Mouse (Mus musculus) spleen, adult 2 months (tissue): ENCODE measurements at regions not wholly inside any gene's neighbourhood (a gene's known extent, or its start where the extent isn't known, plus 50 kb on each side); places are given as distances from the start of the nearest gene placed in this dataset.

Experiments used
- DNase-seq, 2 experiments: peaks; one replicate each; pipeline versions ENCODE4 v3.0.0 to v3.0.0-alpha.2; 2012 to 2021; ENCODE audit warnings: low spot score in 2 of 2, low read depth in 1 of 2
- H3K27ac ChIP-seq: fragments of 200-500 bp; 2 replicates; pipeline ENCODE4 v1.5.1; 2012; ENCODE audit warnings: low read length, inconsistent platforms; ENCODE audit not compliant: insufficient read depth
- H3K27me3 ChIP-seq: fragments of 200-500 bp; 2 replicates; pipeline ENCODE4 v1.6.1; 2012; ENCODE audit warnings: mild to moderate bottlenecking, moderate library complexity, low read length, inconsistent platforms; ENCODE audit not compliant: control insufficient read depth, insufficient read depth
- H3K36me3 ChIP-seq: fragments of 200-500 bp; 2 replicates; pipeline ENCODE4 v1.6.1; 2012; ENCODE audit warnings: mild to moderate bottlenecking, low read length, inconsistent platforms; ENCODE audit not compliant: control insufficient read depth, insufficient read depth
- H3K4me1 ChIP-seq: fragments of 200-500 bp; 2 replicates; pipeline ENCODE4 v1.6.1; 2011; ENCODE audit warnings: inconsistent platforms; ENCODE audit not compliant: control insufficient read depth, insufficient read depth, insufficient read length
- H3K4me3 ChIP-seq: fragments of 200-500 bp; 2 replicates; pipeline ENCODE4 v1.5.1; 2011; ENCODE audit warnings: mild to moderate bottlenecking, inconsistent platforms; ENCODE audit not compliant: insufficient read depth, insufficient read length; ENCODE audit errors: extremely low read depth
- CTCF ChIP-seq: fragments of 200-500 bp; IDR thresholded peaks from 2 replicates; pipeline ENCODE4 v1.5.1; 2011; ENCODE audit warnings: mild to moderate bottlenecking, inconsistent platforms; ENCODE audit not compliant: insufficient read depth, insufficient read length, insufficient replicate concordance; ENCODE audit errors: extremely low read depth
- POLR2A ChIP-seq: fragments of 200-500 bp; IDR thresholded peaks from 2 replicates; pipeline ENCODE4 v1.6.1; 2011; ENCODE audit warnings: low read depth, low read length, inconsistent platforms
- WGBS: fragments of 180-500 bp; shearing (Covaris S2); methylation state at CpG from one replicate; pipeline ENCODE4 v1.1.7; 2018; 5-methylcytosine and 5-hydroxymethylcytosine counted together

DNA sequence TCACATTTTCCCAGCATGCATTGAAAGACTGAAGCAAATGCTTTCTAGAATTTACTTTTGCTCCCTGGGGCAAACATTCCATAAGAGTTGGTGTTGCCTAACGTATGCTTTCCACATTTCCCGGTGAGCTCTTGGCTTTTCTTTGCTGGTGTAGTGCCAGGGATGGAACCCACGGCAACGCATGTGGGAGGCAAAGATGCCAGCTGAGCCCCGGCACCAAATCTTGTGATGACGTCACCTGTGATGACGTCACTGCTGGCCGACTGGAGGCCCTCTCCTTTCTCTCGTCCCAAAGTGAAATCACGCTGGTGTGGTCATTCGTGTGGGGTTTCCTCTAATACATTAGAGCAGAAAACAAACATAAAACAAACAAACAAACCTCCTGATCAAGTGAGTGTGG is 97.6 kb upstream of the Mvb12b start:
- DNase-seq: no peak
- no peak for TF ChIP-seq CTCF
- TF ChIP-seq POLR2A: no peak
- H3K27me3 ChIP-seq: no peaks in the 10 kb centered on the region
- no peak overlapping the region for H3K4me3 ChIP-seq
- H3K27ac ChIP-seq: no peak overlapping the region
- H3K4me1 ChIP-seq: no peaks in the 10 kb centered on the region
- H3K36me3 ChIP-seq: no peaks in the 10 kb centered on the region
- WGBS: 86% methylated on average over 11 of the region's 11 CpGs

DNA sequence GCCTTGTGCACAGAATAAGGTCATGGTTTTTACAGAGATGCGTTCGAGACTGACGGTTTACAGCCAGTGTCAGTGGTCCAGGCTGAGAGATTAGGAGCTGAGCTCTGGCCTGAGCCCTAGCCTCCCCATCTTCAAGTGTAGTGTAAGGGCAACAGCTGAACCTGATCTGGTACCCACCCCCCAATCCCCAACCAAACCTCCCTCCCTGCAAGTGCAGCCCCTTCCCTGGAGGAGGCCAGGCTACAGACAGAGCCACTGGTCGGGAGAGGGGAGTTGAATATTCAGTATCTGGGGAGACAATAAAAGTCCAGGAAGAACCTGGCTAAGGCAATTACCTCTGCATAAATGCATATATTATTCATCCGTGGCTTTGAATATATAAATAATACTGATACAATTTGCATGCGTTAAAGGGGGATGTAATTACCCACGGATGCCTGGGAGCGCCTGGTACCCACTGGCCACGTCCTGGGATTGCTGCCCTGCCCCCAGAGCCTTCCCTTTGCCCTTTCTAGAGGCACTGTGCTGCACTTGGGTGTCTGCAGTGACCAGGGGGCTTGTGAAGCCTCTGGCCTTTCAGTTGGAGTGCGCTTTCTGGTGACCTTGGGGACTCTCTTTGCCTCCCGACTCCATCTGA is 95.5 kb upstream of the Mvb12b start:
- no peak for DNase-seq
- Histone ChIP-seq H3K27ac (no peak overlapping the region), H3K4me3 (no peak overlapping the region), H3K36me3 (no peaks in the 10 kb centered on the region), H3K4me1 (no peaks in the 10 kb centered on the region), H3K27me3 (no peaks in the 10 kb centered on the region)
- TF ChIP-seq CTCF: no peak
- no peak for TF ChIP-seq POLR2A
- 78% methylated on average over 11 of the region's 11 CpGs for WGBS

GRCm38 (mm10) chr2:33981936-33982335 is 94.2 kb upstream of the Mvb12b start:
- 73% methylated on average over 8 of the region's 8 CpGs for WGBS
- TF ChIP-seq POLR2A (no peak), CTCF (no peak)
- H3K27ac ChIP-seq: no peak overlapping the region
- H3K27me3 ChIP-seq: no peaks in the 10 kb centered on the region
- H3K4me1 ChIP-seq: no peaks in the 10 kb centered on the region
- no peak for DNase-seq
- H3K4me3 ChIP-seq: no peak overlapping the region
- no peaks in the 10 kb centered on the region for H3K36me3 ChIP-seq

DNA sequence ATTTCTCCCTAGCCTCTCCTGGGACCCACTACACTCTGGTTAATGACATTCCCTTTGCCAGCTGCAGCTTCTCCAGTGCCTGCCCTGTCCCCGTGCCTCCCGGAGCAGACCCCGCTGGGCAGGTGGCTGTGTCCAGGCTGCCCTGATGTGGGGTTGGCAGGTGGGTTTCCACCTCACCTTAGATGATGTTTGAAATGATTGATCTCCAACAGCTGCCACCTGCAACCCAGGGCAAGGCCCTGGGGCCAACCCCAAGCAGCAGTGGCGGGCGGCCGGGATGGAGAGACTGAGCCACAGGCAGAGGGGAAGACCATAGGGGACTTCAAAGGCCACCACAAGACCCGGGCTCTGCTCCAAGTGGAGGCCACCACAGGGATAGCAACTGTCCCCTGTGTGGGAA is 93.6 kb upstream of the Mvb12b start:
- DNase-seq: no peak
- H3K27me3 ChIP-seq: no peaks in the 10 kb centered on the region
- H3K36me3 ChIP-seq: no peaks in the 10 kb centered on the region
- TF ChIP-seq CTCF (no peak), POLR2A (no peak)
- H3K4me1 ChIP-seq: no peaks in the 10 kb centered on the region
- 71% methylated on average over 7 of the region's 7 CpGs for WGBS
- no peak overlapping the region for H3K4me3 ChIP-seq
- H3K27ac ChIP-seq: no peak overlapping the region

- TF ChIP-seq POLR2A: no peak
- no peak for TF ChIP-seq CTCF
- WGBS: 79% methylated on average over 10 of the region's 10 CpGs
- DNase-seq: no peak
- Histone ChIP-seq H3K27me3 (no peaks in the 10 kb centered on the region), H3K4me1 (no peaks in the 10 kb centered on the region), H3K36me3 (no peaks in the 10 kb centered on the region), H3K27ac (no peak overlapping the region), H3K4me3 (no peak overlapping the region)
These were observed 93.1 kb upstream of the Mvb12b start for GRCm38 (mm10) chr2:33980884-33981283.

DNA sequence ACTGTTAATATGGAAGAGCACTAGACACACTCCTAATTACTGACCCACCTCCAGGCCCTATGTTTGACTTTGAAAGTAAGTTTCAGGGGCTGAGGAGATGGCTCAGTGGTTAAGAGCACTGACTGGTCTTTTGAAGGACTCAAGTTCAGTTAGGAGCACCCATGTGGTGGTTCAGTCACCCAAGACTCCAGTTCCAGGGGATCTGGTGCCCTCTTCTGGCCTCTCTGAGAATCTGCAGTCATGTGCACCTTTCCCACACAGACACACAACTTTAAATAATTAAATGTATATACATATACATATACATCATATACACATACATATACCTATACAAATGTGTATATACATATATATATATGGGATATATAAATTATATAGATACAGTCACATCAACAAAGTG is 91.5 kb upstream of the Mvb12b start:
- no peak for TF ChIP-seq POLR2A
- TF ChIP-seq CTCF: no peak
- no peaks in the 10 kb centered on the region for H3K27me3 ChIP-seq
- H3K36me3 ChIP-seq: no peaks in the 10 kb centered on the region
- H3K27ac ChIP-seq: no peak overlapping the region
- DNase-seq: no peak
- H3K4me3 ChIP-seq: no peak overlapping the region
- H3K4me1 ChIP-seq: no peaks in the 10 kb centered on the region

- Histone ChIP-seq H3K27me3 (no peaks in the 10 kb centered on the region), H3K4me3 (no peak overlapping the region), H3K36me3 (no peaks in the 10 kb centered on the region), H3K4me1 (no peaks in the 10 kb centered on the region), H3K27ac (no peak overlapping the region)
- TF ChIP-seq POLR2A: no peak
- no peak for TF ChIP-seq CTCF
- 70% methylated on average over 4 of the region's 4 CpGs for WGBS
- no peak for DNase-seq
These were observed 90.8 kb upstream of the Mvb12b start for GRCm38 (mm10) chr2:33978550-33978949.
